Mouse (Mus musculus): ENCODE results near the gene Trim17. TPM values are rescaled to one million over a fixed set of nuclear protein-coding genes. Genes with fewer than 3 reads are reported as not detected.

The Trim17 gene
- total and polyA plus RNA-seq, 3 experiments: 0.50 to 0.82 TPM; not detected in 1

DNA sequence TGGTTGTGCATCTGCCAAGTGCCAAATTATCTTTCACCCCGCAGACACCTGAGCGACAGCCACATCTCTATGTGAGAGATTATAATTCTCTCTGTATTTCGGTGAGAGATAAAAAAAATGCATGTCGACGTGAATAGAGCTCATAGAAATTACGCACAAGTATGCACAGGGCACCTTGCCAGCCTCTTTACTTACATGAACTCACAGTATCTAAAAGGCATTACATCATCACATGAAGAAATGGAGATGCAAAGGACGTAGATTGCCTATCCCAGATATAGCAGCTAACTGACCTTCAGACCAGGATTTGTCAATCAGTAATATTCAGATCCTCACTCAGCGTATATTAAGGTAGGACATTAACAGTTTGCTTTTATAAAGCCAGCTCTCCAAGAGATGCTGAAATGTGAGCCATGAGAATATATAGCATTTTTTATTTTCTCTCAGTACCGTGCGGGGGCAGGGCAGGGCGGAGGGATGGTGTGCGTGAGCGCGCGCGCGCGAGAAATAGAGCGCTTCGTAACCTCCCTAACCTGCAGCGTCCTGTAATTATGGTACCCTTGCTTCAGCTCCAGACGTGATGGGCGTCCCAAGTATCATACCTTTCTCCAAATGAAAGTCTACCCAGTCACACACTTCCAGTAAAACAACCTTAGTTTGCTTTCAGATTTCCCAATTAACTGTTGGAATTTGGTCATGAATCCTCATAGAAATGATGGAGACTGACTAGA is 6.5 kb upstream of the Trim17 start:
- H3K4me3 ChIP-seq (ENCODE audit: control insufficient read depth in 1 of 2, insufficient read depth in 1 of 2, low read depth in 2 of 2, low read length in 2 of 2): no peak overlapping the region

DNA sequence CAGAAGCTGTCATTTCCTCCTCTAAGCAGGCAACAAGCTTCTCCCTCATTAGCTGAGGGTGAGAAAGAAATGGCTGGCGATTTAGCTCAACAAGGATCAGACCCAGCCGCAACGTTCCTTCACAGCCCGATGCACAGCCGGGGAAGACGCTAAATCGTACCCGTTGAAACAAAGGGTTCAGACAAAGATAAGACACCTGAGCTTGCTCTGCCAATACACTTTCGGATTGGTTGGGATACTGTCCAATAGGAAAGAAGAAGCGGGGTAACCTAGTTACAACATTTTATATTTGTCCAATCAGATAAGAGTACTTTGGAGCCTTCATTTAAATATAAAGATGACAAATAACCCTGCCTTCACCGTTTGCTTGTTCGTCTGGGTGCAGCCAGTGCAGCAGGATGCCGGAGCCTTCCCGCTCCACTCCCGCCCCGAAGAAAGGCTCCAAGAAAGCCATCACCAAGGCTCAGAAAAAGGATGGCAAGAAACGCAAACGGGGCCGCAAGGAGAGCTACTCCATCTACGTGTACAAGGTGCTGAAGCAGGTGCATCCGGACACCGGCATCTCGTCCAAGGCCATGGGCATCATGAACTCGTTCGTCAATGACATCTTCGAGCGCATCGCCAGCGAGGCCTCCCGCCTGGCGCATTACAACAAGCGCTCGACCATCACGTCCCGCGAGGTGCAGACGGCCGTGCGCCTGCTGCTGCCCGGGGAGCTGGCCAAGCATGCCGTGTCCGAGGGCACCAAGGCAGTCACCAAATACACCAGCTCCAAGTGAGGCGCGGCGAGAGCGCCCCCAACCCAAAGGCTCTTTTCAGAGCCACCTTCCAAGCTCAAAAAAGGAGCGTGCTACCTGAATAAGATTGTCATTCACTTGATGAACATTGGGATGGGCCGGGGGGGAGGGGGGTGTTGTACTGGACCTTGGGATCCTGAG is 5.7 kb upstream of the Trim17 start, which contains the start of gene Hist3h2ba:
TSS of gene Hist3h2ba (plus strand) at position 379 of the 938 bp plus-strand sequence.
- peak; percentile 81 for DNase-seq (ENCODE audit: low read depth, low spot score)
- Histone ChIP-seq H3K4me3 (ENCODE audit: control insufficient read depth in 1 of 2, insufficient read depth in 1 of 2, low read depth in 2 of 2, low read length in 2 of 2) (peak within 1 kb of the TSS; percentile 30 to 46; a peak in 3 of 4 replicates), H3K9ac (ENCODE audit: control insufficient read depth, low read depth, low read length, poor library complexity, severe bottlenecking) (peak within 1 kb of the TSS; percentile 59), H3K27ac (ENCODE audit: control insufficient read depth, low read depth, low read length) (peak within 1 kb of the TSS; percentile 51), H3K79me2 (ENCODE audit: control insufficient read depth, insufficient read depth, low read length, poor library complexity) (no peaks in the 10 kb centered on the region; the same call in 1 of the 2 replicates), H3K27me3 (ENCODE audit: control insufficient read depth in 1 of 2, insufficient read depth in 2 of 2, low read length in 2 of 2) (peaks cover 4 to 9% of the 10 kb centered on the region in 2 experiments), H3K36me3 (ENCODE audit: control insufficient read depth in 1 of 2, insufficient read depth in 2 of 2, low read length in 2 of 2) (peaks cover 0 to 5% of the 10 kb centered on the region in 2 experiments; a peak in 2 of 4 replicates), H3K4me1 (ENCODE audit: control insufficient read depth in 1 of 2, insufficient read depth in 2 of 2, low read length in 2 of 2) (peaks cover 0 to 11% of the 10 kb centered on the region in 2 experiments; a peak in 1 of 4 replicates), H3K9me3 (replicated peaks; ENCODE audit: insufficient read depth, low read length) (no peaks in the 10 kb centered on the region)
- no peak for TF ChIP-seq RCOR1 (IDR thresholded peaks at IDR 0.05; ENCODE audit: low read depth, low read length)
- TF ChIP-seq JUND (IDR thresholded peaks at IDR 0.05; ENCODE audit: low read depth, low read length): no peak
- TF ChIP-seq ETS1 (IDR thresholded peaks at IDR 0.05; ENCODE audit: low read depth, low read length): no peak
- TF ChIP-seq NELFE (IDR thresholded peaks at IDR 0.05; ENCODE audit: low read depth, low read length): no peak
- peak in 1 of 2 experiments; percentile 42; a peak in 1 of 4 replicates for TF ChIP-seq POLR2A (IDR thresholded peaks at IDR 0.05; ENCODE audit: control insufficient read depth in 1 of 2, insufficient read depth in 1 of 2, low read depth in 1 of 2, low read length in 2 of 2, poor library complexity in 1 of 2)
- TF ChIP-seq GABPA (IDR thresholded peaks at IDR 0.05; ENCODE audit: low read depth, low read length): no peak
- no peak for TF ChIP-seq BHLHE40 (IDR thresholded peaks at IDR 0.05; ENCODE audit: borderline replicate concordance, low read depth, low read length)
- TF ChIP-seq MAZ (IDR thresholded peaks at IDR 0.05; ENCODE audit: low read depth, low read length): no peak
- no peak for TF ChIP-seq HCFC1 (IDR thresholded peaks at IDR 0.05; ENCODE audit: low read depth, low read length)
- TF ChIP-seq RAD21 (IDR thresholded peaks at IDR 0.05; ENCODE audit: low read depth, low read length): no peak
- TF ChIP-seq MXI1 (IDR thresholded peaks at IDR 0.05; ENCODE audit: low read depth, low read length): no peak
- TF ChIP-seq TCF12 (IDR thresholded peaks at IDR 0.05; ENCODE audit: low read depth, low read length): no peak
- TF ChIP-seq MYC (IDR thresholded peaks at IDR 0.05; ENCODE audit: low read depth, low read length): no peak
- no peak for TF ChIP-seq TAL1 (IDR thresholded peaks at IDR 0.05; ENCODE audit: low read length)
- TF ChIP-seq MEF2A (IDR thresholded peaks at IDR 0.05; ENCODE audit: extremely low read depth, insufficient replicate concordance, low read depth, low read length, poor library complexity, severe bottlenecking): no peak
- TF ChIP-seq POLR2AphosphoS5 (IDR thresholded peaks at IDR 0.05; ENCODE audit: borderline replicate concordance, low read depth, low read length): no peak
- no peak for TF ChIP-seq CHD2 (IDR thresholded peaks at IDR 0.05; ENCODE audit: low read length)
- no peak for TF ChIP-seq UBTF (IDR thresholded peaks at IDR 0.05; ENCODE audit: borderline replicate concordance, insufficient read depth, low read depth, low read length)
- TF ChIP-seq GATA1 (IDR thresholded peaks at IDR 0.05; ENCODE audit: low read depth, low read length): 0 out of 2 replicates have a peak, but pooled peaks have one; percentile 16
- TF ChIP-seq E2F4 (IDR thresholded peaks at IDR 0.05; ENCODE audit: borderline replicate concordance, low read depth, low read length): no peak
- TF ChIP-seq MAX (IDR thresholded peaks at IDR 0.05; ENCODE audit: low read length): no peak
- TF ChIP-seq SMC3 (IDR thresholded peaks at IDR 0.05; ENCODE audit: low read depth, low read length): no peak
- no peak for TF ChIP-seq USF1 (IDR thresholded peaks at IDR 0.05; ENCODE audit: low read depth, low read length)
- 0 out of 6 replicates have a peak, but pooled peaks of 1 of the 3 experiments have one; percentile 1 for TF ChIP-seq CTCF (IDR thresholded peaks at IDR 0.05 in 2 of 3, conservative IDR thresholded peaks at IDR 0.05 in 1 of 3; ENCODE audit: control insufficient read depth in 1 of 3, insufficient read depth in 1 of 3, low read depth in 2 of 3, low read length in 3 of 3, poor library complexity in 1 of 3, severe bottlenecking in 1 of 3)
- no peak for TF ChIP-seq ZC3H11A (IDR thresholded peaks at IDR 0.05; ENCODE audit: low read depth, low read length)
- no peak for TF ChIP-seq POLR2AphosphoS2 (IDR thresholded peaks at IDR 0.05; ENCODE audit: low read length)
- TF ChIP-seq MAFK (IDR thresholded peaks at IDR 0.05; ENCODE audit: borderline replicate concordance, low read depth, low read length): no peak

More for the DNA sequence above, 6.5 kb upstream of the Trim17 start:
- Histone ChIP-seq H3K27ac (ENCODE audit: control insufficient read depth, low read depth, low read length) (no peak overlapping the region), H3K9me3 (replicated peaks; ENCODE audit: insufficient read depth, low read length) (no peaks in the 10 kb centered on the region), H3K36me3 (ENCODE audit: control insufficient read depth in 1 of 2, insufficient read depth in 2 of 2, low read length in 2 of 2) (peaks cover 0 to 3% of the 10 kb centered on the region in 2 experiments; a peak in 2 of 4 replicates), H3K4me1 (ENCODE audit: control insufficient read depth in 1 of 2, insufficient read depth in 2 of 2, low read length in 2 of 2) (0 out of 4 replicates have a peak, but pooled peaks cover 0 to 3% of the 10 kb centered on the region in 2 experiments), H3K27me3 (ENCODE audit: control insufficient read depth in 1 of 2, insufficient read depth in 2 of 2, low read length in 2 of 2) (peaks cover 4 to 9% of the 10 kb centered on the region in 2 experiments), H3K9ac (ENCODE audit: control insufficient read depth, low read depth, low read length, poor library complexity, severe bottlenecking) (no peak overlapping the region), H3K79me2 (ENCODE audit: control insufficient read depth, insufficient read depth, low read length, poor library complexity) (no peaks in the 10 kb centered on the region; the same call in 1 of the 2 replicates)
- DNase-seq (ENCODE audit: low read depth, low spot score): no peak
- TF ChIP-seq TAL1 (IDR thresholded peaks at IDR 0.05; ENCODE audit: low read length) (no peak), ZMIZ1 (IDR thresholded peaks at IDR 0.05; ENCODE audit: low read depth, low read length) (peak; percentile 91)

Data from MEL (cell line).